In genomic region chr4:116556561-116557305, GRCm38 (mm10) we compare ENCODE assay signal across 8 mouse cellular contexts. TPM values are rescaled to one million over a fixed set of nuclear protein-coding genes. Genes with fewer than 3 reads are reported as not detected.
DNase-seq lines count a peak whose midpoint lies in the region; ATAC-seq and TF ChIP-seq lines count a peak whose summit lies in the region.

No protein-coding gene starts in this region.

- H3K4me2 ChIP-seq in forebrain, embryonic 13.5 days = peak overlapping the region; percentile 79
- H3K4me2 ChIP-seq in liver, postnatal 0 days (ENCODE audit: low read depth, low read length) = peak overlapping the region; percentile 88
- H3K4me2 ChIP-seq in neural tube, embryonic 14.5 days (ENCODE audit: low read depth, low read length) = peak overlapping the region; percentile 92

- peak; percentile 91 for DNase-seq in c-Kit-positive CD71-positive TER-119-positive erythroid progenitor cells, embryonic 14.5 days (ENCODE audit: low spot score)
- peak; percentile 96 to 98 for DNase-seq in heart, postnatal 10 days
- DNase-seq in large intestine, adult 2 months (ENCODE audit: low read depth, low spot score) = peak; percentile 85
- DNase-seq in liver, postnatal 0 days = peak; percentile 95
- peak; percentile 94 for DNase-seq in testis, postnatal 10 days (ENCODE audit: low spot score)

- intact Hi-C loops in heart, postnatal 10 days (cut with DNase I) = loop anchor here (5.0 kb wide), 2 partner anchors 49 to 94 kb away; partner anchors contain the start of genes Ipp and Mast2

- under 1% methylated on average over 28 of the region's 28 CpGs for WGBS in forebrain, embryonic 13.5 days
- WGBS in large intestine, adult 2 months = under 1% methylated on average over 28 of the region's 28 CpGs
- WGBS in liver, postnatal 0 days (ENCODE audit: insufficient replicate concordance) = under 1% methylated on average over 28 of the region's 28 CpGs
- under 1% methylated on average over 28 of the region's 28 CpGs for WGBS in neural tube, embryonic 14.5 days

- H3K9me3 ChIP-seq in E14TG2a.4 (ENCODE audit: low read length) = no peaks in the 10 kb centered on the region
- H3K9me3 ChIP-seq in forebrain, embryonic 13.5 days (replicated peaks) = no peaks in the 10 kb centered on the region
- H3K9me3 ChIP-seq in liver, postnatal 0 days (ENCODE audit: low read length) = no peaks in the 10 kb centered on the region
- no peaks in the 10 kb centered on the region for H3K9me3 ChIP-seq in neural tube, embryonic 14.5 days (ENCODE audit: control insufficient read depth, low read length)

- peaks cover 55% of the 10 kb centered on the region for H3K4me1 ChIP-seq in E14TG2a.4 (replicated peaks; ENCODE audit: low read depth, low read length)
- peaks cover 35% of the 10 kb centered on the region for H3K4me1 ChIP-seq in forebrain, embryonic 13.5 days
- peaks cover 10% of the 10 kb centered on the region for H3K4me1 ChIP-seq in liver, postnatal 0 days (ENCODE audit: insufficient read depth)
- H3K4me1 ChIP-seq in neural tube, embryonic 14.5 days (ENCODE audit: control insufficient read depth, insufficient read depth, low read length) = peaks cover 15% of the 10 kb centered on the region; the same call in 1 of the 2 replicates

- H3K27ac ChIP-seq in forebrain, embryonic 13.5 days = peak overlapping the region; percentile 91
- H3K27ac ChIP-seq in liver, postnatal 0 days (ENCODE audit: low read depth) = peak overlapping the region; percentile 91
- peak overlapping the region; percentile 87 for H3K27ac ChIP-seq in neural tube, embryonic 14.5 days (ENCODE audit: low read depth, low read length)

- peak overlapping the region; percentile 75 for H3K9ac ChIP-seq in forebrain, embryonic 13.5 days
- H3K9ac ChIP-seq in liver, postnatal 0 days (replicated peaks) = peak overlapping the region; percentile 90
- peak overlapping the region; percentile 64 for H3K9ac ChIP-seq in neural tube, embryonic 14.5 days (replicated peaks; ENCODE audit: low read depth, low read length)

- TF ChIP-seq EP300 in liver, postnatal 0 days (IDR thresholded peaks at IDR 0.05; ENCODE audit: low read depth) = no peak

- no peaks in the 10 kb centered on the region for H3K27me3 ChIP-seq in E14TG2a.4 (ENCODE audit: insufficient read depth, low read length)
- H3K27me3 ChIP-seq in forebrain, embryonic 13.5 days = no peaks in the 10 kb centered on the region
- no peaks in the 10 kb centered on the region for H3K27me3 ChIP-seq in liver, postnatal 0 days (ENCODE audit: insufficient read depth, low read length)
- no peaks in the 10 kb centered on the region for H3K27me3 ChIP-seq in neural tube, embryonic 14.5 days (ENCODE audit: control insufficient read depth, insufficient read depth, low read length)

- peak; percentile 97 for ATAC-seq in forebrain, embryonic 13.5 days
- peak; percentile 92 for ATAC-seq in liver, postnatal 0 days
- ATAC-seq in neural tube, embryonic 14.5 days (ENCODE audit: low read depth) = peak; percentile 98

- H3K36me3 ChIP-seq in E14TG2a.4 (ENCODE audit: insufficient read depth, low read length) = peaks cover 40% of the 10 kb centered on the region
- H3K36me3 ChIP-seq in forebrain, embryonic 13.5 days (ENCODE audit: poor library complexity, severe bottlenecking) = peaks cover 11% of the 10 kb centered on the region
- H3K36me3 ChIP-seq in liver, postnatal 0 days (replicated peaks; ENCODE audit: insufficient read depth, low read length) = peaks cover 7% of the 10 kb centered on the region; the same call in 1 of the 2 replicates
- no peaks in the 10 kb centered on the region for H3K36me3 ChIP-seq in neural tube, embryonic 14.5 days (ENCODE audit: control insufficient read depth, insufficient read depth, low read length)

- TF ChIP-seq CTCF in E14TG2a.4 (conservative IDR thresholded peaks at IDR 0.05; ENCODE audit: low read length) = no peak
- TF ChIP-seq CTCF in liver, postnatal 0 days (IDR thresholded peaks at IDR 0.05; ENCODE audit: low read depth) = no peak

- H3K4me3 ChIP-seq in E14TG2a.4 (replicated peaks; ENCODE audit: low read length) = peak overlapping the region; percentile 96
- H3K4me3 ChIP-seq in forebrain, embryonic 13.5 days = peak overlapping the region; percentile 91
- H3K4me3 ChIP-seq in liver, postnatal 0 days (ENCODE audit: low read depth, low read length) = peak overlapping the region; percentile 87
- peak overlapping the region; percentile 92 for H3K4me3 ChIP-seq in neural tube, embryonic 14.5 days (ENCODE audit: low read depth, low read length)

RNA-seq across cellular contexts. Expression of gene Gpbp1l1, which starts 0.7 kb away (rescaled TPM):
- 24.5 and 25.3 TPM in 2 replicates for polyA plus RNA-seq in forebrain, embryonic 13.5 days (2015; fragmentation: Nextera tagmentation; extraction: Ambion mirVana)
- 10 to 100 TPM; 67.7 to 72.3 TPM for total RNA-seq in heart, postnatal 10 days (2021)
- 69.3 and 74.4 TPM in 2 replicates for polyA plus RNA-seq in large intestine, adult 2 months (2012; rRNA removed)
- 14.0 and 16.2 TPM in 2 replicates for polyA plus RNA-seq in liver, postnatal 0 days (2015; fragmentation: Nextera tagmentation; extraction: Ambion mirVana)
- 18.5 and 22.4 TPM in 2 replicates for polyA plus RNA-seq in neural tube, embryonic 14.5 days (2014; fragmentation: Nextera tagmentation; extraction: Ambion mirVana)

RNA-seq across cellular contexts. Expression of gene Tmem69, which starts 1.0 kb away (rescaled TPM):
- 24.5 and 26.7 TPM in 2 replicates for polyA plus RNA-seq in forebrain, embryonic 13.5 days (2015; fragmentation: Nextera tagmentation; extraction: Ambion mirVana)
- 10 to 100 TPM; 19.4 to 19.8 TPM for total RNA-seq in heart, postnatal 10 days (2021)
- polyA plus RNA-seq in large intestine, adult 2 months (2012; rRNA removed) = 5.4 and 5.6 TPM in 2 replicates
- polyA plus RNA-seq in liver, postnatal 0 days (2015; fragmentation: Nextera tagmentation; extraction: Ambion mirVana) = 16.5 and 17.2 TPM in 2 replicates
- polyA plus RNA-seq in neural tube, embryonic 14.5 days (2014; fragmentation: Nextera tagmentation; extraction: Ambion mirVana) = 28.1 and 29.5 TPM in 2 replicates

RNA-seq across cellular contexts. Expression of gene Ccdc17, which starts 39.7 kb away (rescaled TPM):
- polyA plus RNA-seq in forebrain, embryonic 13.5 days (2015; fragmentation: Nextera tagmentation; extraction: Ambion mirVana) = 2.9 and 4.5 TPM in 2 replicates
- total RNA-seq in heart, postnatal 10 days (2021) = 1 to 10 TPM; 2.1 to 3.2 TPM
- 6.1 and 8.2 TPM in 2 replicates for polyA plus RNA-seq in large intestine, adult 2 months (2012; rRNA removed)
- polyA plus RNA-seq in liver, postnatal 0 days (2015; fragmentation: Nextera tagmentation; extraction: Ambion mirVana) = 2.9 TPM in 2 replicates
- 5.7 and 6.0 TPM in 2 replicates for polyA plus RNA-seq in neural tube, embryonic 14.5 days (2014; fragmentation: Nextera tagmentation; extraction: Ambion mirVana)

RNA-seq across cellular contexts. Expression of gene Ipp, which starts 49.4 kb away (rescaled TPM):
- 19.8 and 21.0 TPM in 2 replicates for polyA plus RNA-seq in forebrain, embryonic 13.5 days (2015; fragmentation: Nextera tagmentation; extraction: Ambion mirVana)
- total RNA-seq in heart, postnatal 10 days (2021) = 10 to 100 TPM; 15.1 to 17.1 TPM
- 2.0 and 3.0 TPM in 2 replicates for polyA plus RNA-seq in large intestine, adult 2 months (2012; rRNA removed)
- 8.1 and 9.1 TPM in 2 replicates for polyA plus RNA-seq in liver, postnatal 0 days (2015; fragmentation: Nextera tagmentation; extraction: Ambion mirVana)
- 4.0 and 5.3 TPM in 2 replicates for polyA plus RNA-seq in neural tube, embryonic 14.5 days (2014; fragmentation: Nextera tagmentation; extraction: Ambion mirVana)

Comparison
In these comparisons a context has a peak if more than half of its experiments do, and no peak if none do; other contexts are left out.
1. Peak in every context shown above with its lines: DNase-seq, ATAC-seq, H3K4me3 ChIP-seq and H3K27ac ChIP-seq.